In genomic region chrX:135035962-135036375, GRCm38 (mm10) we compare ENCODE assay signal across 9 mouse cellular contexts. TPM values are rescaled to one million over a fixed set of nuclear protein-coding genes. Genes with fewer than 3 reads are reported as not detected.
DNase-seq lines count a peak whose midpoint lies in the region; ATAC-seq lines count a peak whose summit lies in the region.
"Had no signal": no experiment of that assay in that cellular context is flagged by ENCODE, and none has a peak within 500 bp of the region (broad histone marks: within the 10 kb centered on the region; RNA-seq: fewer than 3 reads in every experiment).

No protein-coding gene starts in this region.

- H3K36me3 ChIP-seq in heart, embryonic 11.5 days (ENCODE audit: control insufficient read depth, insufficient read depth, low read length) = no peaks in the 10 kb centered on the region
- no peaks in the 10 kb centered on the region for H3K36me3 ChIP-seq in splenic B cell, adult 2 months (ENCODE audit: control insufficient read depth, insufficient read depth, low read length, poor library complexity, severe bottlenecking)
- H3K36me3 ChIP-seq: G1E had no signal

- no peak for ATAC-seq in heart, embryonic 11.5 days (replicated peaks; ENCODE audit: insufficient number of reproducible peaks, low FRiP score, low TSS enrichment)
- ATAC-seq in inflammation-experienced regulatory T-cells, adult 6 months = no peak

- H3K4me2 ChIP-seq in heart, embryonic 11.5 days = peak overlapping the region; percentile 57

- no peak for DNase-seq in heart, postnatal 14 days
- DNase-seq in cerebellum, adult 18-20 months = peak; percentile 71 to 77
- peak; percentile 4 for DNase-seq in forelimb bud, embryonic 11.5 days (ENCODE audit: low read depth, low spot score)
- DNase-seq in layer of hippocampus, adult 18-20 months (ENCODE audit: low spot score in 2 of 2) = peak; percentile 12 to 36
- DNase-seq in lung, postnatal 25 days (ENCODE audit: low spot score) = peak; percentile 8
- peak; percentile 1 for DNase-seq in splenic B cell, adult 2 months (ENCODE audit: low read depth, low spot score)

- WGBS in heart, embryonic 11.5 days (ENCODE audit: insufficient replicate concordance) = 16% methylated on average over 24 of the region's 24 CpGs

- H3K9ac ChIP-seq in heart, embryonic 11.5 days (ENCODE audit: low read depth, low read length) = no peak overlapping the region

- no peaks in the 10 kb centered on the region for H3K4me1 ChIP-seq in heart, embryonic 11.5 days (ENCODE audit: control insufficient read depth, insufficient read depth, low read length)

- no peak overlapping the region for H3K27ac ChIP-seq in heart, embryonic 11.5 days (ENCODE audit: low read depth, low read length)

- intact Hi-C loops in heart, postnatal 14 days (cut with DNase I) = no loop called here

- H3K9me3 ChIP-seq in heart, embryonic 11.5 days (replicated peaks; ENCODE audit: control insufficient read depth, low read length) = no peaks in the 10 kb centered on the region
- H3K9me3 ChIP-seq: G1E had no signal

- H3K4me3 ChIP-seq in heart, embryonic 11.5 days (ENCODE audit: low read depth, low read length) = peak overlapping the region; percentile 20; the same call in 1 of the 2 replicates

- H3K27me3 ChIP-seq in heart, embryonic 11.5 days (ENCODE audit: control insufficient read depth, insufficient read depth, low read length) = peaks cover 10% of the 10 kb centered on the region; the same call in 1 of the 2 replicates
- no peaks in the 10 kb centered on the region for H3K27me3 ChIP-seq in splenic B cell, adult 2 months (ENCODE audit: control insufficient read depth, insufficient read depth, low read length, poor library complexity, severe bottlenecking)

RNA-seq across cellular contexts. Expression of gene Zmat1, which starts 27.0 kb away (rescaled TPM):
- 9.7 and 10.7 TPM in 2 replicates for polyA plus RNA-seq in heart, embryonic 11.5 days (2014; fragmentation: Nextera tagmentation; extraction: Ambion mirVana)
- 1 to 10 TPM; 3.6 to 5.6 TPM for total RNA-seq in heart, postnatal 14 days (2021)
- 10 to 100 TPM in 1 of 2 experiments, 1 to 10 TPM in 1; 9.6 to 11.2 TPM for total RNA-seq in layer of hippocampus, adult 18-20 months (2021)
- polyA plus RNA-seq in inflammation-experienced regulatory T-cells, adult 6 months (2017; shearing (Covaris generic)) = 10 to 100 TPM in 2 of 3 experiments, 1 to 10 TPM in 1; 5.3 to 10.9 (median 10.2) TPM

Comparison
In these comparisons a context has a peak if more than half of its experiments do, and no peak if none do; other contexts are left out.
1. DNase-seq: peak in cerebellum, adult 18-20 months (2 of 2), forelimb bud, embryonic 11.5 days (single experiment), layer of hippocampus, adult 18-20 months (2 of 2), lung, postnatal 25 days (single experiment) and splenic B cell, adult 2 months (single experiment); none in heart, postnatal 14 days (0 of 2).